Mouse (Mus musculus) liver, embryonic 14.5 days (tissue): ENCODE results near the gene Ccdc92b.

Experiments
- CTCF ChIP-seq: IDR thresholded peaks from 2 replicates; pipeline ENCODE4 v1.5.1; 2016; ENCODE audit warnings: antibody characterized with exemption, low read depth, control low read depth
- EP300 ChIP-seq: IDR thresholded peaks from 2 replicates; pipeline ENCODE4 v1.6.1; 2016; ENCODE audit warnings: antibody characterized with exemption, low read depth

DNA sequence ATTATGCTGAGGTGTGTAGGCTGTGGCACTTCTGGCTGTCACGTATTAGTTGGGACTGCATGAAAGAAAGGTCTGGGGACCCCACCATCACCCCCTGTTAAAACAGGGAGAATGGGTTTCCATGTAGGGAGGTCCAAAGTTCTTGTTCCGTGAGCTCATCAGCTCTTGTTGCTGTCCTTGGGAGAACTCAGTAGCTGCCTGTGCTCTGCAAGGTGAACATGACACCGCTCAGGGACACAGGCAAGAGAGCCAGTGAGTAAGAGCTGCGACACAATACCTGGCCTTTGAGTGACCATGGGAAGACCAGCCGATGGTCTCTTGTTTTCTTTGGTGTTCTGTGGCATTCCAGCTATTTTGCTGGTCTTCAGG is 46.9 kb downstream of the Ccdc92b start:
- TF ChIP-seq CTCF (no peak), EP300 (no peak)
